Mouse (Mus musculus) adipocyte (in vitro differentiated cells): Measurements from ENCODE around the gene Usp47.

ENCODE experiments used
- DNase-seq: peaks from one replicate; pipeline ENCODE4 v3.0.0-alpha.2; 2016; ENCODE audit warnings: low spot score

The Usp47 gene

DNA sequence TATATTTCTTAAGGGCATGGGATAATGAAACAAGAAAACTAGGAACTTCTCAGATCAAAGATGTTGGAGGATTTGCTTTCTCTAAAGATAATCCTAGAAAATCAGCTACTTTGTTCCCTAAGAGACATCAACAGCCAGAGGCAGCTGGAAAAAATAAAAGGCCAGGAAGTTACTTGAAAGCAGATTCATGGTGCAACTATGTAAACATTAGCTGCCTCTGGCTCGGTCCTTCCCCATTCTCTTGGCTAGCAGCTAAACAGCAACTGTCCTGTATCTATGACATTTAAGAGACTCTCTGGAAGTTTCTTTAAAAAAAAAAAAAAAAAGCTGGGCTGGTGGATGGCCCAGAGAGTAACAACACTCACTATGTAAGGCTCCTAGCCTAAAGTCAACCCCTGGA, 131.9 kb downstream of the Usp47 start:
- peak; percentile 27 for DNase-seq

DNA sequence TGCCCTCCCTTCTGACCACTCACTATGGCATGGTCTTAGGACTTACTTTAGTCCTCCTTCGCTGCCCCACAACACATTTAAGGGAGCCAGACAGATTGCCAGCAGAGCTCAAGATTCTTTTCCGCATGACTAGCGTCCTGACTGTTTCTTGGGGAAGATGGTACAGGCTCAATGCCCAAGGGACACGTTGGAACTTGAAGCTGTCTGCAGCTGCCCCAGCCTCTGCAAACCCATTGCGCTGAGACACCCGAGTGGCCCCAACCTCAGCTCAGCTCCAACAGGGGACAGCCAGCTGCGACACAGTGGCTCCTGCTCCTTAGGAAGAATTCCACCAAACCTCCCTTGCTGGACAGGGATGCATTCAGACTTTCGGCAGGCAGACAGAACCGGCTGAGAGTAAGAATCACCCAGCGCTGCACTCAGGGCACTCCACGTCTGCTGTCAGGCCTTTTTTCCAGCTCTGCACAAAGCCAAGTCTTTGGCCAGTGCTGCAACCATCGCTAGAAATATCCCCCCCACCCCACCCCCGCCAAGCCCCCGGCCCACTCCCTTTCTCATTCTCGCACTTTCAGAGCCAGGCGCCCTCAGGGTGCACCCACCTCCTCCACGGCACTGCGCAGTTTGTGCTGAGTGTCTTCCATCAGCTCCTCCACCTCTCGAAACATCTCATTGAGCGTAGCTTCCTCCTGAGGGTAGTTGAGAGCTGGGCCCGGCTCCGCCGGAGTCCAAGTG, 134.4 kb downstream of the Usp47 start:
- no peak for DNase-seq

DNA sequence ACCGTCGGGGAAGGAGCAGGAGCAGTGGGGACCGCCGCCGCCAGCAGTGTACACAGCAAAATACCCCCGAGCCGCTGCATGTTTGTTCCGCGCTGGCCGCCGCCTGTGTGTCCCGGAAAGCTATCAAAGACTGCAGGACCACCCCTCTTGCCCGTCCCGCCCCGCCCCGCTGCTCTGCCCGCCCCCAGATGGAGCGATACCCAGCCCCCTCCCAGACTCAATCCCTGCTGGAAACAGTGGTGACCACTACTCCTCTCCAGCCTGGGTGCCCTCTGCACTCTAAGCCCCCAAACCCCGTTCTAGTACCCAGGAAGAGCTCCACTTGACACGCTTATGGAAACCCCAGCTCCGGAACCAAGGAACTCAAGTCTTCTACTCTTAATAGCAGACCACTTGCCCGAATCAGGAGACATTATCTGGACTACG, 135.0 kb downstream of the Usp47 start:
- no peak for DNase-seq

DNA sequence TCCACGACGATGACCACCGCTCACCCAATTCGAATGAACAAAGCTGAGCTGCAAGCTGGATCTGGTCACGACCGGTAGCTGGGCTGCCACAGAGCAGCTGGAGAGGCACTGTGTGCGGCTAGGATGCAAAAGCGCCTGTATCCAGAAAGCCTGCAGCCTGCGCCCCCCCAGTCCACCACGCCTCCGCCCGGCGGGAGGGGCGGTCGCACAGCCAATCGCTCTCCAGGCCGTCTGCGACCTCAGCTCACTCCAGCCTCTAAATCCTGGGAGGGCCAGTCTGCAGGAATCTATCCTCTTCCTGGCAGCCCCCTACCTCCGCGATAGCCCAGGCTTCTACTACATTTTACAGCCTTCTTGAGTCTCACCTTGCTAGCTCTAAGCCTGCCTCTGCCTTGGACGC, 135.6 kb downstream of the Usp47 start, which contains the start of gene Dkk3:
Gene Dkk3 (minus strand): TSS at position 116 of the 400 bp plus-strand sequence.
- DNase-seq: no peak

DNA sequence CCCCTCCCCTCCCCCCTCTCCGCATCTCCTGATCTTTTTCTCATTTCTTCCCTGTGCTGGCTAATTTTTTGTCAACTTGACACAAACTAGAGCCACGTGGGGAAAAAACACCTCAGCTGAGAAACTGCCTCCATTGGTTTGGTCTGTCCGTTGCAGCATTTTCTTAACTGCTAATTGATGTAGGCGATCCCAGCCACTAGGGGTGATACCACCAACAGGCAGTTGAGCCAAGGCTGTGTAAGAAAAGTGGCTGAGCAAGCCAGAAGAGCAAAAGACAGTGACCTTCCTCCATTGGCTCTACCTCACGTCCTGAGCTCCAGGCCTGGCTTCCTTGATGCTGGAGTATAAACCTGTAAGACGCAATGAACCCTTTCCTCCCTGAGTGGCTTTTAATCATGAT, 136.5 kb downstream of the Usp47 start:
- no peak for DNase-seq
